Mouse (Mus musculus) heart, embryonic 13.5 days (tissue): ENCODE data around the gene Naa25. TPM values are rescaled to one million over a fixed set of nuclear protein-coding genes. Genes with fewer than 3 reads are reported as not detected.

Experiments
- ATAC-seq: fragments of 200-750 bp; cut with Nextera tagmentation; 2 replicates; pipeline ENCODE4 v1.8.0; 2017; ENCODE audit warnings: moderate TSS enrichment; ENCODE audit not compliant: insufficient number of reproducible peaks, low FRiP score, low TSS enrichment; ENCODE audit errors: extremely low read depth
- H3K27ac ChIP-seq: fragments of 300-500 bp; sonication (generic); replicated peaks from 2 replicates; pipeline ENCODE4 v1.5.1; 2015; ENCODE audit warnings: moderate library complexity, mild to moderate bottlenecking, inconsistent platforms
- H3K27me3 ChIP-seq: fragments of 300-500 bp; sonication (generic); replicated peaks from 2 replicates; pipeline ENCODE4 v1.6.1; 2015; ENCODE audit warnings: mild to moderate bottlenecking, inconsistent platforms
- H3K36me3 ChIP-seq: fragments of 300-500 bp; sonication (generic); 2 replicates; pipeline ENCODE4 v1.6.1; 2015; ENCODE audit warnings: mild to moderate bottlenecking, inconsistent platforms
- H3K4me1 ChIP-seq: fragments of 300-500 bp; sonication (generic); 2 replicates; pipeline ENCODE4 v1.6.1; 2015; ENCODE audit warnings: inconsistent platforms
- H3K4me2 ChIP-seq: fragments of 300-500 bp; sonication (generic); 2 replicates; pipeline ENCODE4 v1.6.1; 2015; ENCODE audit warnings: inconsistent platforms, mild to moderate bottlenecking, moderate library complexity
- H3K4me3 ChIP-seq: fragments of 300-500 bp; sonication (generic); 2 replicates; pipeline ENCODE4 v1.5.1; 2015; ENCODE audit warnings: moderate library complexity, mild to moderate bottlenecking, inconsistent platforms
- H3K9ac ChIP-seq: fragments of 300-500 bp; sonication (generic); 2 replicates; pipeline ENCODE4 v1.6.1; 2015; ENCODE audit warnings: inconsistent platforms, mild to moderate bottlenecking, moderate library complexity
- H3K9me3 ChIP-seq: fragments of 300-500 bp; sonication (generic); 2 replicates; pipeline ENCODE4 v1.6.1; 2016; ENCODE audit warnings: inconsistent platforms
- WGBS: fragments of 180-500 bp; shearing (Covaris S2); methylation state at CpG from one replicate; pipeline ENCODE4 v1.1.7; 2015; ENCODE audit warnings: mixed read lengths; 5-methylcytosine and 5-hydroxymethylcytosine counted together
- polyA plus RNA-seq: library from polyadenylated mRNA; unstranded; fragments of >200 nt; fragmentation: Nextera tagmentation; extraction: Ambion mirVana; gene quantifications from 2 replicates; pipeline ENCODE4 v1.2.1, GENCODE M21; 2015

Naa25 gene
- polyA plus RNA-seq, 1 experiment from 2014 or later, result 30.4 TPM

DNA sequence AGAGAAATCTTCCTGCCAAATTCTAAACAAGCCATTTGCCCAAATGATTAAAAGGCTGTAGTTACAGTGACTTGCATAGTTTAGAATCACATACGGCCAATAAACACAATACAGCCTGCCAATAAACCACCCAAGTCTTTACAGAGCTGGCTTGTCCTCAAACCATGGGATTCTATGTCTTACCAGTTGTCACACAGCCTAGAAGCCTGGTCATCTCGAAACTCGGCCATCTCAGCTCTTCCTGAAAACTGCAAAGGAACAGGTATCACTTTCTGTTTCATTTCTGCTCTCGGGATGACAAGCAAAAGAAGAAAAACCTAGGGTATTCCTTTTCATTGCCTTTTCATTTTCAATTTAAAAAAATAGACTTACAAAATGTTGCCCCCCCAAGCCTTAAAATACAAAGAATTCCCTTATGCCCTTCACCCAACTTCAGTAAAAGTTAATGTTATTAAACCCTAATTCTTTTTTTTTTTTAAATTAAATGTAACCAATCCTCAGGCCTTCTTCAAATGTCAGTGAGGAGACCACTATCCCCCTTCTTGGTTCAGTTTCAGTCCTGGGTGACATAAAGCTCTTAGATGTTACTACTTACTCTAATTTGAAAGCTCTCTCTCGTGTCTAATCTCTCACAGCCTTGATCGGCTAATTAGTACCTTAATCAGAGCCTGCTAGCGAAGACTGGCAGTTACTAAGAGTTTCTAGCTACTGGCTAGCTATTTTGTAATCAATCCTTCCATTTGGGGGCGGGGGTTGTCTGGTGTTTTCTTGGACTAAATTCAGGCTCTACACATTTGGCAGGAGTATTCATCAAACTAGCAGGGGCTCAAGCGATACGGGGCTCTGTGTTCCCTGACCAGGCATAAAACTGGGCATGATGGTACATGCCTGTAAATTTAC, 13.6 kb upstream of the Naa25 start:
- ATAC-seq, result no peak
- Histone ChIP-seq H3K9me3 (peaks cover 4% of the 10 kb centered on the region; the same call in 1 of the 2 replicates), H3K36me3 (peaks cover 45% of the 10 kb centered on the region), H3K9ac (peak overlapping the region; percentile 92), H3K4me3 (peak overlapping the region; percentile 79), H3K27ac (peak overlapping the region; percentile 95), H3K4me1 (peaks cover 39% of the 10 kb centered on the region), H3K4me2 (peak overlapping the region; percentile 82), H3K27me3 (no peaks in the 10 kb centered on the region)
- 48% methylated on average over 10 of the region's 10 CpGs for WGBS

DNA sequence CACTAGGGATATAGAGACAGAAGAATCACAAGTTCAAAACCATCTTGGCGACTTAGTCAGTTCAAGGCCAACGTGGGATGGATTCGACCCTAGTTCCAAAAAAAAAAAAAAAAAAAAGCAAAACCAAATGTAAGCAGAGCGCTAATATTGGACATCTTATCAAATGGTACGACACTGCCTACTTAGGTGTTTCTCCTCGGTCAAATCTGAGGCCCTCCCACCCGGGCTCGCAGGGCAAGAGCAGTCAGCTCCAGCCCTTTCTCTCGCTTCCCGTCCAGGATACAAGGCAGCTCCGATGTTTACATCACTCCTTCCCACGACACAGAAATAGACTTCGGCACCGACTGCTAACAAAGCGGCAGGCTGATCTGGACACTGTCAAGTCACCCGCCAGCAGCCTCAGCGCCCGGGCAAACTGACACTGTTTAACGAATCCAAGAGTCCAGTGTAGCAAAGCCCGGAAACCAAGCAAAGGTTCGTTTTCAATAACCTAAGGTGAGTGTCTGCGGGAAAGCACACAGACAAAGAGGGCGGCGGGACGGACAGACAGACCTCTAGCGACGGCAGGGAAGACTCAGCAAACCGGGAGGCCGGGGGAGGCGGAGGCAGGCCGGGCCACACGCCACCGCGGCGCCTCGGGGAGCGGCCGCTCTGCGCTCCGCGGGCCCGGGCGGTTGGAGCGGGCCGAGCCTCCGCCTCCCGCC, 12.8 kb upstream of the Naa25 start:
- peak; percentile 76 for ATAC-seq
- H3K36me3 ChIP-seq, result peaks cover 37% of the 10 kb centered on the region
- no peaks in the 10 kb centered on the region for H3K27me3 ChIP-seq
- 1% methylated on average over 44 of the region's 47 CpGs for WGBS
- peak overlapping the region; percentile 79 for H3K4me3 ChIP-seq
- peaks cover 4% of the 10 kb centered on the region; the same call in 1 of the 2 replicates for H3K9me3 ChIP-seq
- H3K4me1 ChIP-seq, result peaks cover 39% of the 10 kb centered on the region
- peak overlapping the region; percentile 92 for H3K9ac ChIP-seq
- H3K4me2 ChIP-seq, result peak overlapping the region; percentile 82
- H3K27ac ChIP-seq, result peak overlapping the region; percentile 95

DNA sequence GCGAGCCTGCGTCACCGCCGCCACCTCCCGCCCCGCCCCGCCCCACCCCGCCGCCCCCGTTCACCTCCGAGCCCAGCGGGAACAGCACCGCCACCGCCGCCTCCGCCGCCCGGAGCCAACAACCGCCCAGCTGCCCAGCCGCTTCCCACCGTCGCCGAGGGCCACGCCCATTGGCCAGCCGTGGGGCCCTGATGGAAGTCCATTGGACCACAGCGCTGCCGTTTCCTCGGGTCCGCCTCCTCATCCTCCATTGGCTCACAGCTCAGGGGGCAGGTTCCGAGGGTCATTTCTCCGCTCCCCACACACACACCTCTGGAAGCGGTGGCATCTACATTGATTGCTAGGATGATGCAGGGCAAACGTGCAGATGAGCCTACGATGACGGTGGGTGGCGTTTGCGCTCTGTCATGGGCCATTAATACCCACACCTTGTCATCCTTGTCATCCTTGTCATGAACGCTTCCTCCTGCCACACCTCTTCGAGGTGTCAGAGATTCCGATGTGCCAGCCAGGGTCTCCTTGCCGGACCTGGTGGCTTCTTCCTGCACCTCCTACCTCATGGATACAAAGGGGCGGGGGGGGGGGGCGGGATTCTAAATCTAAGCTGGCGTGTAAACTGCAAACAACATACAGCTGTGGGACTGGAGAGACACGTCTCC, 12.1 kb upstream of the Naa25 start, which contains the start of gene Trafd1:
Gene Trafd1, minus strand, starts transcription at position 172 of the 659 bp plus-strand sequence.
- H3K4me1 ChIP-seq, result peaks cover 39% of the 10 kb centered on the region
- under 1% methylated on average over 44 of the region's 45 CpGs for WGBS
- peaks cover 30% of the 10 kb centered on the region for H3K36me3 ChIP-seq
- peak within 1 kb of the TSS; percentile 82 for H3K4me2 ChIP-seq
- H3K9me3 ChIP-seq, result peaks cover 4% of the 10 kb centered on the region; the same call in 1 of the 2 replicates
- peak; percentile 83 for ATAC-seq
- H3K4me3 ChIP-seq, result peak within 1 kb of the TSS; percentile 79
- H3K27me3 ChIP-seq, result no peaks in the 10 kb centered on the region
- H3K27ac ChIP-seq, result peak within 1 kb of the TSS; percentile 95
- peak within 1 kb of the TSS; percentile 92 for H3K9ac ChIP-seq

DNA sequence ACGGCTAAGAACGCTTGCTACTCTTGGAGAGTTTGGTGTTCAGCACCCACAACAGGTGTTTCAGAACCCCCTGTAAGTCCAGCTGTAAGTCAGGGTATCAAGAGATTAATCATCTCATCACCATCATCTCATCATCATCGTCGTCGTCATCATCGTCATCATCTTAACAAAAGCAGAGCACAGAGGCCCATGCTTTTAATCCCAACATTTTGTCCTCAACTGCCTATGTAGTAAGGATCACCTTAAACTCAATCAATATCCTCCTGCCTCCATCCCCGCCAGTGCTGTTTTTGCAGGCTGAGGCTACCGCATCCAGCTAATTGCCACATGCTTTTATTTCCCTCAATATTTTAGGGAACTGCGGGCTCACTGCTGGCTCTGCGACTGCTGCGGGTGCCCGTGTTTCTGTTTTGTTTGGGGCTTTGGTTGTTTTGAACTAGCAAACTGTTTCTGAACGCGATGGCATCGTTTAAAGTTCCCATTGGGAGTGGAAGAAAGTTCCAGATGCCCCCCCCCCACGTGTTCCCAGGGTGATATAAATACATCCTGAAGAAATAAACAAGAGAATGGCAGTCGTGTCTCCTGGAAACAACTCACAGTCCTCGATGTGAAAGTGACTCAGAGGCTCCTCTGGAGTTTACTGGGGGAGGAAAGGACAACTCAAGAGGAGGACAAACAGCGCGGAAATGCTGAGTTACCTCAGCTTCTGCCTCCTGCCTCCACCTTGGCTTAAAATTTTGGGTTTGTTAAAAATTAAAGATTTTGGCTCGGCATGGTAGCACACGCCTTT, 11.4 kb upstream of the Naa25 start:
- H3K4me1 ChIP-seq, result peaks cover 39% of the 10 kb centered on the region
- H3K4me3 ChIP-seq, result peak overlapping the region; percentile 79
- peak overlapping the region; percentile 71 for H3K9ac ChIP-seq
- no peaks in the 10 kb centered on the region for H3K9me3 ChIP-seq
- no peak overlapping the region for H3K27ac ChIP-seq
- 35% methylated on average over 22 of the region's 22 CpGs for WGBS
- peaks cover 23% of the 10 kb centered on the region for H3K36me3 ChIP-seq
- peak overlapping the region; percentile 82 for H3K4me2 ChIP-seq
- H3K27me3 ChIP-seq, result no peaks in the 10 kb centered on the region
- no peak for ATAC-seq

DNA sequence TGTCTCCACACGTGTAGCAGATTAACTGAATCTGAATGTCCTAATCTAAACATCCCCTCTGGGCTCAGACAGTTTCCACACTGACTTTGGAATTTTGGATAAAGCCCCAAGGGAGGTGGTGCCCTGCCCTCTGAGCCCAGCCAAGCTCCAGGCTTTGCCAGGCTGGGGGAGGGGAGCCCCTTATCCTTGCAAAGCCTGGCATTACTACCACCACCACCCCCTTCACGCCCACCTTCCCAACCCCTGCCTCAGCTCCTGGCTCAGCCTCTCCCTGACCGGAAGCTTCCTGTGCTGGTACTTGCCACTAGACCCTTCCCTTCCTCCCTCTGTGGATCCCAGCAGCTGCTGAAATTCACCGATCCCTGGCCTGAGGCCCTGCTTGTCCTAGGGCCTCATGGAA, 10.6 kb upstream of the Naa25 start:
- Histone ChIP-seq H3K27ac (no peak overlapping the region), H3K9me3 (no peaks in the 10 kb centered on the region), H3K27me3 (no peaks in the 10 kb centered on the region), H3K36me3 (peaks cover 15% of the 10 kb centered on the region), H3K4me2 (no peak overlapping the region), H3K4me1 (peaks cover 39% of the 10 kb centered on the region), H3K4me3 (no peak overlapping the region), H3K9ac (peak overlapping the region; percentile 71; the same call in 1 of the 2 replicates)
- ATAC-seq, result no peak
- 46% methylated on average over 4 of the region's 4 CpGs for WGBS

DNA sequence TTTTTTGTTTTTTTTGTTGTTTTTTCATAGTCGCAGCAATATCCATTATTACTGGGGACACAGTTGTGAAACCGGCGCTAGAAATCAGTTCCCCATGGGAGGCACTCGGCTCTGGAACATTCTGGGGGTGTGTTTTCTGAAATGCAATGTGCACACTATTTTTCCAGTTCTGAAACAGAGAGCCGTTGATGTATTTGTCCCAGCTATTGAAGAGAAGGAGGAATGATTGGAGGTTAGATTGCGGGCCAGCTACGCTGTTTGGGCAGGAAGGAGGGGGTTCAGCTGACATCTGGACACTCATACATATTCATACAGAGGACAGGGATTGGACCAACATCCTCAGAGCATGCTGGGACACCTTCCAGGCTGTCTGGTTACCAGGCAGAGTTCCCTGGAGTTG, 8.6 kb upstream of the Naa25 start:
- Histone ChIP-seq H3K4me1 (peaks cover 24% of the 10 kb centered on the region), H3K27ac (no peak overlapping the region), H3K9me3 (no peaks in the 10 kb centered on the region), H3K9ac (no peak overlapping the region), H3K4me2 (no peak overlapping the region), H3K36me3 (no peaks in the 10 kb centered on the region), H3K27me3 (no peaks in the 10 kb centered on the region), H3K4me3 (no peak overlapping the region)
- ATAC-seq, result no peak
- 72% methylated on average over 7 of the region's 7 CpGs for WGBS

DNA sequence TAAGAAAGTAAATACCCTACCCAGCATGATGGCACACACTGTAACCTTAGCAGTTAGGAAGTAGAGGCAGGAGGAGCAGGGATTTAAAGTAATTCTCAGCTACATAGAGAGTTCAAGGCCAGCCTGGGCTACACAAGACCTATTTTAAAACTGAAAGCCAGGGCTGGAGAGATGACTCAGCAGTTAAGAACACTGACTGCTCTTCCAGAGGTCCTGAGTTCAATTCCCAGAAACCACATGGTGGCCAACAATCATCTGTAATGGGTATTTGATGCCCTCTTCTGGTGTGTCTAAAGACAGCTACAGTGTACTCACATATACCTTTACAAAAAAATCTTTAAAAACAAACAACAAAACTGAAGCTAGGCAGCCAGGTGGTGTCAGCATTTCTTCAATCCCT, 8.0 kb upstream of the Naa25 start:
- Histone ChIP-seq H3K36me3 (no peaks in the 10 kb centered on the region), H3K4me2 (no peak overlapping the region), H3K27me3 (no peaks in the 10 kb centered on the region), H3K4me1 (peaks cover 18% of the 10 kb centered on the region), H3K9ac (no peak overlapping the region), H3K9me3 (no peaks in the 10 kb centered on the region), H3K27ac (no peak overlapping the region), H3K4me3 (no peak overlapping the region)
- no peak for ATAC-seq

DNA sequence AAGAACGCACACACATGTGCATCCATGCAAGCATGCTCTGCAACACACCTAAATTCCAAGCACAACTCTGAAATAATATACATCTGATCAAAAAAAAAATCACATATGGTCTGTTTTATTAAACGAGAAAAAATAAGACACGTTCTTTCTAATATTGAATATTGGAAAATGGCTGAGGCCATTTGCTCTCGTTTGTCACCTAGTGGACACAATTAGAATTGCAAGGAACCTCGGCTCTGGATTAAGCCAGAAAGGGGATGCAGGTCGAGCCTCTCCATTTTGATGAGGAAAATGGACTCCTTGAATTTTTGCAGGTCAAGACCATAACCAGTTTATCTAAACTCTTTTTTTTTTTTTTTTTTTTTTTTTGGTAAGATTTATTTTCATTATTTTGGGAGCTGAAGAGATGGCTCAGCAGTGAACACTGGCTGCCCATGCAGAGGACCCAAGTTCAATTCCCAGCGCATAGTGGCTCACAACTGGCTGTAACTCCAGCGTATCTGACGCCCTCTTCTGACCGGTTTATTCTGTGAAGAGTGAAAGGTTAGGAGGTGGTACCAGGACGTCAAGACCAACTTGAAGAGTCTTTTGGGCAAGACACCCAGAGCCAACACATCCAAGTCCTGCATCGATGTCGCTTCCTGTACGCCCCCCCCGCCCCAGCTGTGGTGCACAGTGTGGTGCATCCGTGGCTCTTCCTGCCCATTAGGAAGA, 4.9 kb upstream of the Naa25 start:
- Histone ChIP-seq H3K27me3 (no peaks in the 10 kb centered on the region), H3K27ac (no peak overlapping the region), H3K4me3 (no peak overlapping the region), H3K9me3 (no peaks in the 10 kb centered on the region), H3K9ac (no peak overlapping the region), H3K4me1 (no peaks in the 10 kb centered on the region), H3K36me3 (no peaks in the 10 kb centered on the region), H3K4me2 (no peak overlapping the region)
- 51% methylated on average over 16 of the region's 16 CpGs for WGBS
- ATAC-seq, result no peak

DNA sequence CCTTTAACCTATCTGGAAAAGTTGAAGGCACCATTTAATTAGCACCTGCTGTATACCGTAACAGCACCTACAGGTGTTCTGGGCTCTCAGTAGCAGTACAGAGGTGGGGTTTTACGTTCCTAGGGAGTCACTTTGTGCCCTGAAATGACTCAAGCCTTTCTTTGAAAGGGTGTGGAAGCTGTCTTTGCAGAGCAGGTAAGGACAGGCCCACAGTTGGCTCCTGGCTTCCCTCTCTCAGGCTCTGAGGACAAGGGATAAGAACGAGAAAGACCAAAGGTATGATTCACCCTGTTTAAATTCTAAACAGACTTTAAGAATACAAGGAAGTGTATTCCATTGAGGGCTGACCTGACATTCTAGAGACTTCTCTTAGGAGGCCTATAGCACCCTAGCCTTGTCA, 4.3 kb upstream of the Naa25 start:
- no peak overlapping the region for H3K9ac ChIP-seq
- no peak overlapping the region for H3K4me2 ChIP-seq
- no peak for ATAC-seq
- no peaks in the 10 kb centered on the region for H3K9me3 ChIP-seq
- H3K4me1 ChIP-seq, result no peaks in the 10 kb centered on the region
- no peaks in the 10 kb centered on the region for H3K36me3 ChIP-seq
- 71% methylated on average over 3 of the region's 3 CpGs for WGBS
- H3K27me3 ChIP-seq, result no peaks in the 10 kb centered on the region
- no peak overlapping the region for H3K27ac ChIP-seq
- no peak overlapping the region for H3K4me3 ChIP-seq

DNA sequence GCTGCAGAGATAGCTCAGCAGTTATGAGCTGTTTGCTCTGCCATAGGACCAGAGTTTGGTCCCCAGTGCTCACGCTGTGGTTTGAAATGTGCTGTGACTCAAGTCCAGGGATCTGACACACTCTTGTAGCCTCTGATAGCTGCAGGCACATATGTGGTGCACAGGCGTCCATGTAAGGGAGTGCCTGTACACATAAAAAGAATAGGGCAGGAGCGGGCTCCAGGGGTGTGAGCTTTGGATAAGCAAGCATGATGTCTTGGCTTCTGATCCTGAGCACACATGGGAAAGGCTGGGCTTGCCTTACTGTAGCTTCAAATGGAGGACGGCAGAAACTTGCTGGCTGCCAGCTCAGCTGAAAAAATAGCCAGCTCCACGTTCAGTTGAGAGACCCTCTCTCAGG, 2.1 kb upstream of the Naa25 start:
- Histone ChIP-seq H3K4me1 (peaks cover 18% of the 10 kb centered on the region), H3K4me2 (no peak overlapping the region), H3K4me3 (no peak overlapping the region), H3K36me3 (no peaks in the 10 kb centered on the region), H3K27me3 (no peaks in the 10 kb centered on the region), H3K9me3 (no peaks in the 10 kb centered on the region), H3K9ac (no peak overlapping the region), H3K27ac (no peak overlapping the region)
- no peak for ATAC-seq
- WGBS, result 65% methylated on average over 5 of the region's 5 CpGs
